Mouse (Mus musculus): ENCODE data around the gene Mtus2. TPM values are rescaled to one million over a fixed set of nuclear protein-coding genes. Genes with fewer than 3 reads are reported as not detected.

Mtus2 gene
- polyA plus RNA-seq, 1 experiment from 2014 or later, result 49.4 TPM

GRCm38 (mm10) chr5:147955671-147956070 lies 1.4 kb upstream of the Mtus2 start:
- peak overlapping the region; percentile 75 for H3K4me2 ChIP-seq (replicated peaks)
- no peaks in the 10 kb centered on the region for H3K4me1 ChIP-seq (replicated peaks; ENCODE audit: control insufficient read depth, insufficient read depth, low read length)
- ATAC-seq (ENCODE audit: low FRiP score), result no peak
- no peak overlapping the region for H3K4me3 ChIP-seq (replicated peaks; ENCODE audit: low read length)
- H3K27me3 ChIP-seq (ENCODE audit: control insufficient read depth, insufficient read depth, low read length), result 0 out of 2 replicates have a peak, but pooled peaks cover 3% of the 10 kb centered on the region
- 33% methylated on average over 5 of the region's 5 CpGs for WGBS
- H3K9ac ChIP-seq, result no peak overlapping the region
- H3K36me3 ChIP-seq (replicated peaks; ENCODE audit: control insufficient read depth, insufficient read depth), result no peaks in the 10 kb centered on the region
- H3K27ac ChIP-seq, result no peak overlapping the region
- DNase-seq (ENCODE audit: low spot score), result no peak
- no peaks in the 10 kb centered on the region for H3K9me3 ChIP-seq (ENCODE audit: control insufficient read depth, low read length)

- H3K4me3 ChIP-seq (replicated peaks; ENCODE audit: low read length), result peak overlapping the region; percentile 73
- no peak for DNase-seq (ENCODE audit: low spot score)
- peak overlapping the region; percentile 83 for H3K27ac ChIP-seq
- peak overlapping the region; percentile 75 for H3K4me2 ChIP-seq (replicated peaks)
- 4% methylated on average over 11 of the region's 11 CpGs for WGBS
- peak overlapping the region; percentile 78 for H3K9ac ChIP-seq
- peak; percentile 11; the same call in 1 of the 2 replicates for ATAC-seq (ENCODE audit: low FRiP score)
- 0 out of 2 replicates have a peak, but pooled peaks cover 3% of the 10 kb centered on the region for H3K27me3 ChIP-seq (ENCODE audit: control insufficient read depth, insufficient read depth, low read length)
- H3K4me1 ChIP-seq (replicated peaks; ENCODE audit: control insufficient read depth, insufficient read depth, low read length), result no peaks in the 10 kb centered on the region
- H3K36me3 ChIP-seq (replicated peaks; ENCODE audit: control insufficient read depth, insufficient read depth), result no peaks in the 10 kb centered on the region
- no peaks in the 10 kb centered on the region for H3K9me3 ChIP-seq (ENCODE audit: control insufficient read depth, low read length)
These were observed 699 bp upstream of the Mtus2 start for GRCm38 (mm10) chr5:147956421-147956820.

GRCm38 (mm10) chr5:147957592-147958271 lies 612 bp downstream of the Mtus2 start:
- H3K27ac ChIP-seq, result peak overlapping the region; percentile 83
- H3K4me2 ChIP-seq (replicated peaks), result peak overlapping the region; percentile 75
- no peaks in the 10 kb centered on the region for H3K36me3 ChIP-seq (replicated peaks; ENCODE audit: control insufficient read depth, insufficient read depth)
- peak; percentile 76 for DNase-seq (ENCODE audit: low spot score)
- WGBS, result under 1% methylated on average over 42 of the region's 42 CpGs
- H3K9me3 ChIP-seq (ENCODE audit: control insufficient read depth, low read length), result no peaks in the 10 kb centered on the region
- peak overlapping the region; percentile 73 for H3K4me3 ChIP-seq (replicated peaks; ENCODE audit: low read length)
- peak overlapping the region; percentile 78 for H3K9ac ChIP-seq
- peak; percentile 32 for ATAC-seq (ENCODE audit: low FRiP score)
- H3K27me3 ChIP-seq (ENCODE audit: control insufficient read depth, insufficient read depth, low read length), result 0 out of 2 replicates have a peak, but pooled peaks cover 3% of the 10 kb centered on the region
- H3K4me1 ChIP-seq (replicated peaks; ENCODE audit: control insufficient read depth, insufficient read depth, low read length), result peaks cover 4% of the 10 kb centered on the region; the same call in 1 of the 2 replicates

GRCm38 (mm10) chr5:147958552-147958951 lies 1.4 kb downstream of the Mtus2 start:
- no peaks in the 10 kb centered on the region for H3K36me3 ChIP-seq (replicated peaks; ENCODE audit: control insufficient read depth, insufficient read depth)
- H3K4me3 ChIP-seq (replicated peaks; ENCODE audit: low read length), result peak overlapping the region; percentile 73
- ATAC-seq (ENCODE audit: low FRiP score), result no peak
- DNase-seq (ENCODE audit: low spot score), result no peak
- H3K27me3 ChIP-seq (ENCODE audit: control insufficient read depth, insufficient read depth, low read length), result 0 out of 2 replicates have a peak, but pooled peaks cover 3% of the 10 kb centered on the region
- peak overlapping the region; percentile 78; the same call in 1 of the 2 replicates for H3K9ac ChIP-seq
- peak overlapping the region; percentile 83; the same call in 1 of the 2 replicates for H3K27ac ChIP-seq
- H3K4me1 ChIP-seq (replicated peaks; ENCODE audit: control insufficient read depth, insufficient read depth, low read length), result peaks cover 4% of the 10 kb centered on the region; the same call in 1 of the 2 replicates
- no peaks in the 10 kb centered on the region for H3K9me3 ChIP-seq (ENCODE audit: control insufficient read depth, low read length)
- WGBS, result 35% methylated on average over 13 of the region's 13 CpGs
- H3K4me2 ChIP-seq (replicated peaks), result peak overlapping the region; percentile 75

DNA sequence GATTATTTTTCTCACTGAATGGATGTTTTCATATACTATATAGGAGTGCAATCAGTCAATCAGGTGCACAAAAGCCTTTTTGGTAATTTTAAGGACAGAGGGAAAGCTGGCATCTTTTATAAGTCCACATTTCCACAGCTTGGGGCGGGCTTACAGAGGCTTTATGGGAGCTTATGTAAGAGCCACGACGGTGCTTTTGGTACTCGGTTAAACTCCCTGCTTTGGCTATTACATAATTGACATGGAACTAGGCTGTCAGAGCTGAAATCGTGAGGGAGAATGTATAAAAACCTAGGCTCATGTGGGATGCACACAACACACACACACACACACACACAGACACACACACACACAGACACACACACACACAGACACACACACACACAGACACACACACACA lies 2.0 kb downstream of the Mtus2 start:
- peak overlapping the region; percentile 78; the same call in 1 of the 2 replicates for H3K9ac ChIP-seq
- H3K27ac ChIP-seq, result no peak overlapping the region
- DNase-seq (ENCODE audit: low spot score) (no peak), ATAC-seq (ENCODE audit: low FRiP score) (no peak)
- H3K4me1 ChIP-seq (replicated peaks; ENCODE audit: control insufficient read depth, insufficient read depth, low read length), result peaks cover 4% of the 10 kb centered on the region; the same call in 1 of the 2 replicates
- 29% methylated on average over 5 of the region's 5 CpGs for WGBS
- no peaks in the 10 kb centered on the region for H3K36me3 ChIP-seq (replicated peaks; ENCODE audit: control insufficient read depth, insufficient read depth)
- H3K4me2 ChIP-seq (replicated peaks), result peak overlapping the region; percentile 75
- 0 out of 2 replicates have a peak, but pooled peaks cover 3% of the 10 kb centered on the region for H3K27me3 ChIP-seq (ENCODE audit: control insufficient read depth, insufficient read depth, low read length)
- H3K4me3 ChIP-seq (replicated peaks; ENCODE audit: low read length), result peak overlapping the region; percentile 73
- H3K9me3 ChIP-seq (ENCODE audit: control insufficient read depth, low read length), result no peaks in the 10 kb centered on the region

DNA sequence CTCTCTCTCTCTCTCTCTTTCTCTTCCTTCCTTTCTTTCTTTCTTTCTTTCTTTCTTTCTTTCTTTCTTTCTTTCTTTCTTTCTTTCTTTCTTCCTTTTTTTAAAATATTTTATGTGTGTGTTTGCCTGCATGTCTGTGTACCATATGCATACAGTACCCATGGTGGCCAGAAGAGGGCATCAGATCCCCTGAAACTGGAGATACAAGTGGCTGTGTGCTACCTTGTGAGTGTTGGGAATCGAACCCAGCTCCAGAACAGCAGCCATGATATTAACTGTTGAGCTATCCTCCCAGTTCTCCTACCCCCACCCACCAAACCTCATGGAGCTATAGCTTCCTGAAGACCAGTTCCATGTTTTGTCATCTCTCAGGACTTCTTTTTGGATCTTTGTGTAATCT lies 3.7 kb downstream of the Mtus2 start:
- WGBS, result 81% methylated on average over 1 of the region's 1 CpGs
- Histone ChIP-seq H3K36me3 (replicated peaks; ENCODE audit: control insufficient read depth, insufficient read depth) (no peaks in the 10 kb centered on the region), H3K4me1 (replicated peaks; ENCODE audit: control insufficient read depth, insufficient read depth, low read length) (peaks cover 4% of the 10 kb centered on the region; the same call in 1 of the 2 replicates), H3K27me3 (ENCODE audit: control insufficient read depth, insufficient read depth, low read length) (0 out of 2 replicates have a peak, but pooled peaks cover 3% of the 10 kb centered on the region), H3K9me3 (ENCODE audit: control insufficient read depth, low read length) (no peaks in the 10 kb centered on the region), H3K4me3 (replicated peaks; ENCODE audit: low read length) (no peak overlapping the region), H3K9ac (no peak overlapping the region), H3K4me2 (replicated peaks) (no peak overlapping the region), H3K27ac (no peak overlapping the region)
- DNase-seq (ENCODE audit: low spot score), result no peak
- no peak for ATAC-seq (ENCODE audit: low FRiP score)

GRCm38 (mm10) chr5:147963820-147964580 lies 6.9 kb downstream of the Mtus2 start:
- H3K27ac ChIP-seq, result no peak overlapping the region
- no peak overlapping the region for H3K4me2 ChIP-seq (replicated peaks)
- H3K4me3 ChIP-seq (replicated peaks; ENCODE audit: low read length), result no peak overlapping the region
- no peaks in the 10 kb centered on the region for H3K36me3 ChIP-seq (replicated peaks; ENCODE audit: control insufficient read depth, insufficient read depth)
- H3K4me1 ChIP-seq (replicated peaks; ENCODE audit: control insufficient read depth, insufficient read depth, low read length), result peaks cover 4% of the 10 kb centered on the region; the same call in 1 of the 2 replicates
- no peaks in the 10 kb centered on the region for H3K27me3 ChIP-seq (ENCODE audit: control insufficient read depth, insufficient read depth, low read length)
- DNase-seq (ENCODE audit: low spot score) (no peak), ATAC-seq (ENCODE audit: low FRiP score) (no peak)
- 81% methylated on average over 13 of the region's 13 CpGs for WGBS
- H3K9me3 ChIP-seq (ENCODE audit: control insufficient read depth, low read length), result no peaks in the 10 kb centered on the region
- H3K9ac ChIP-seq, result no peak overlapping the region

- H3K4me2 ChIP-seq (replicated peaks), result no peak overlapping the region
- DNase-seq (ENCODE audit: low spot score), result no peak
- no peak overlapping the region for H3K4me3 ChIP-seq (replicated peaks; ENCODE audit: low read length)
- ATAC-seq (ENCODE audit: low FRiP score), result no peak
- H3K4me1 ChIP-seq (replicated peaks; ENCODE audit: control insufficient read depth, insufficient read depth, low read length), result peaks cover 4% of the 10 kb centered on the region; the same call in 1 of the 2 replicates
- H3K27me3 ChIP-seq (ENCODE audit: control insufficient read depth, insufficient read depth, low read length), result no peaks in the 10 kb centered on the region
- WGBS, result 47% methylated on average over 2 of the region's 2 CpGs
- no peaks in the 10 kb centered on the region for H3K36me3 ChIP-seq (replicated peaks; ENCODE audit: control insufficient read depth, insufficient read depth)
- no peak overlapping the region for H3K27ac ChIP-seq
- H3K9ac ChIP-seq, result no peak overlapping the region
- H3K9me3 ChIP-seq (ENCODE audit: control insufficient read depth, low read length), result no peaks in the 10 kb centered on the region
These were observed 7.7 kb downstream of the Mtus2 start for GRCm38 (mm10) chr5:147964776-147965175.

GRCm38 (mm10) chr5:147966646-147967045 lies 9.5 kb downstream of the Mtus2 start:
- Histone ChIP-seq H3K9ac (no peak overlapping the region), H3K36me3 (replicated peaks; ENCODE audit: control insufficient read depth, insufficient read depth) (no peaks in the 10 kb centered on the region), H3K4me1 (replicated peaks; ENCODE audit: control insufficient read depth, insufficient read depth, low read length) (peaks cover 4% of the 10 kb centered on the region; the same call in 1 of the 2 replicates), H3K4me2 (replicated peaks) (no peak overlapping the region), H3K4me3 (replicated peaks; ENCODE audit: low read length) (no peak overlapping the region), H3K27ac (no peak overlapping the region), H3K27me3 (ENCODE audit: control insufficient read depth, insufficient read depth, low read length) (no peaks in the 10 kb centered on the region), H3K9me3 (ENCODE audit: control insufficient read depth, low read length) (0 out of 2 replicates have a peak, but pooled peaks cover 3% of the 10 kb centered on the region)
- ATAC-seq (ENCODE audit: low FRiP score), result no peak
- 74% methylated on average over 7 of the region's 7 CpGs for WGBS
- no peak for DNase-seq (ENCODE audit: low spot score)

All from hindbrain, embryonic 14.5 days (tissue).